Mouse (Mus musculus) fibroblast of lung, adult 2 months (primary cell): ENCODE data around the gene Dnajc15.

Experiments
- DNase-seq: peaks from one replicate; pipeline ENCODE4 v3.0.0-alpha.2; 2011; ENCODE audit warnings: low read depth

The Dnajc15 gene

DNA sequence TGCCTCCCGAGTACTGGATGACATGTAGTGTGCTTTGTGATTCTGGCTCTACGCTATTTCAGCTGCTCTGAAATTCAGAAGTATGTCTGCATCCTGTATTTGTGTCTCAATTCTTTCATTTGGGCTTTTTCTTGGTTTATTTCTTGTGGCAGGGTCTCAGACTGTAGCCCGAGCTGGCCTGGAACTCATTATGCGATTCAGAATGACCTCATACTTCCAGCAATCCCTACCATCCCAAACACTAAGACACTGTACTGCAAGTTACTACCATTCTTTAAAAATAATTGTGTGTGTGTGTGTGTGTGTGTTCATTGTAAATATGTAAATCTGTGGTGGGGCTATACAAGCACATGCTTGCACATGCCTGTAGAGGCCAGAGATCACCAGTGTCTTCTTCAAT, 78.4 kb downstream of the Dnajc15 start:
- no peak for DNase-seq

DNA sequence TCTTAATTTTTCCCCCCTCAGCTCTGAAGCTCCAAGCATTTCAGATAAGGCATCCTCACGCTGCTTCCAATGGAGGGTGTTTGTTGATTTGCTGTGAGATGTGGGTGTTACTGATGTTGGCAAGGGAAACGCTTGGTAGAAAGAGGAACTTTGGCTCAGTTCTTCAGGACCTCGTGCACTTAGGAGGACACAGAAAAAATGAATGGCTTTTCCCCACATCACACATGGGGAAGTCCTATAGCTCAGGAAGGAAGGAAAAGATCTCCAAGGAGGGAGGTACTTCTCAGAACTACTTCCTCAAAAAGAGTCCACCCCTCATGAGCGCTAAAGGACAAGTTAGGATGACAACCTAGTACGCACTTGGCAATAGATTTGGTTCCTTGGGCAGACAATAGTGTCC, 79.7 kb downstream of the Dnajc15 start:
- no peak for DNase-seq

DNA sequence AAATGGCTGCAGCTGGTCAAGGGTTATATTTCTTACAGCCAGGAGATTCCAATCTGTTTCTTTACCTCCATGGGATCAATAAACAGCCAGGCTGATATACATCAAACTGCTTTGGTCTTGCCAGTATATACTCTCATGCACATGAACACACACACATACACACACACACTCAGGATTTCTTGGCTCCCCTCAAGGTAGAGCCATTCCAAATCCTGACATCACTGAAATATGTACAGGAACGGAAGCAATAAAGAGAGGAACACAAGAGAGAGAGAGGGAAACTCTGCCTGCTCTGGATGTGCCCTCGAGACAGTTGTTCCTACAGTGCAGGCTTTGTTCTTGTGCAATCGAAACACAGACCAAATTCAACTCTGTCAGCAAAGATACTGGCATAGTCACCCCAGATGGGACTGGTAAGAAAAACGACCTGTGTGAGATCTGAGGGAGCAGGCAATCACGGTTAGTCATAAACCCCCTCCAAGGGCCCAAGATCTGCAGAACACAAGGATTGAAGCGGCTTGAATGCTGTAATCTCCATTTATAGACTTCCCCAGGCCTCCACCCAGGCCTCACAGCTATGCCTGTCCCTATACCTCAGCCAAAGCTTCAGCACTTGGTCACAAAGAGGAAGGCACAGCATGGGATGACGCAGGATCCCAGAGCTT, 80.5 kb downstream of the Dnajc15 start:
- no peak for DNase-seq

GRCm38 (mm10) chr14:77792998-77793397, 81.9 kb downstream of the Dnajc15 start:
- DNase-seq: no peak

DNA sequence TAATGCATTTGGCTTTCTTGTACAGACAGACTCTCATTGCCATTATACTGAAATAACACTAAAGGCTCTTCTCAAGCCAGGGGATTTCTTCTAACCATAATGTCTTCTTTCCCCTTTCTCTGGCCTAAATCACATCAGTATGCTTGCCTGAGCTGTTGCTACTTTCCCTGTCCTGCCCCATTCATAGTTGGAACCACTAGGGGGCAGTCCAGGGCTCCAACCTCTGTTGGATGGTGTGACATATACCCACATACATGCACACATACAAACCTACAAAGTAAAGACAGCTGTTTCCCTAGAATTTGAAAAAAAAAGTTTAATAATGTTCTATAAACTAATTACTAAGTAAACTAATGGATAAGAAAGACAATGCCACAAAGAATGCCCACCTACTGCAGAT, 91.7 kb downstream of the Dnajc15 start:
- DNase-seq: no peak

- DNase-seq: no peak
These were observed 97.6 kb downstream of the Dnajc15 start for GRCm38 (mm10) chr14:77777365-77777764.

DNA sequence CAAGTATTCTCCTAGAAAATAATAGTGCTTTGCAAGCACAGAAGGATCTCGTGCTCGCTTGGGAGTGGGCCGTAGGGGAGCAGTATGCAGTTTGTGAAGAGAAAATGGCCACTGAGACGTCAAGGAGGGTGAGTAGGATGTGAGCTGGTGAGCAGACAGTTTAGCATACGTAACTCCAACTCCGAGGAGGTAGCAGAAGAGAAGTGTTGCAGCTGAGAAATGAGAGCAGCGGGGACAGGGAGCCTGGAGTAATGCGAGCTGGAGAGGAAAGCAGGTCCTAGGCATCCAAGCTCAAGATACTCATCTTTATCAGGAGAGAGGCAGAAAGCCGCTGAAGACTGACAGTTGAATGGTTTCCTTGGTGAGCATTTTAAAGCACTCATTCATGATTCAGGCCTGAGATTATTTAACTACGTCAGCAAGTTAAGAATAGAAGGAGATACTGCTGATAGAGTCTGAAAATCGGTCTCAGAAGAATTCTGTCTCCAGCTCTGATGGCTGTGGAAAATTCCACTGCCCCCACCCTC, 98.9 kb downstream of the Dnajc15 start:
- DNase-seq: no peak

GRCm38 (mm10) chr14:77773331-77773730, 101.6 kb downstream of the Dnajc15 start:
- no peak for DNase-seq

- no peak for DNase-seq
These were observed 103.3 kb downstream of the Dnajc15 start for GRCm38 (mm10) chr14:77771626-77772025.
